Mouse (Mus musculus) kidney, adult 2 months (tissue): ENCODE measurements around the gene Yes1. TPM values are rescaled to one million over a fixed set of nuclear protein-coding genes. Genes with fewer than 3 reads are reported as not detected.

Experiments used
- DNase-seq: peaks from one replicate; pipeline ENCODE4 v3.0.0; 2021
- H3K27ac ChIP-seq: fragments of 200-500 bp; 2 replicates; pipeline ENCODE4 v1.5.1; 2012; ENCODE audit warnings: low read depth, low read length, control low read depth, inconsistent platforms; ENCODE audit not compliant: insufficient read depth
- H3K27me3 ChIP-seq: fragments of 200-500 bp; replicated peaks from 2 replicates; pipeline ENCODE4 v1.6.1; 2012; ENCODE audit warnings: mild to moderate bottlenecking, moderate library complexity, low read length, inconsistent platforms; ENCODE audit not compliant: control insufficient read depth, insufficient read depth
- H3K36me3 ChIP-seq: fragments of 200-500 bp; 2 replicates; pipeline ENCODE4 v1.6.1; 2012; ENCODE audit warnings: mild to moderate bottlenecking, moderate library complexity, low read length, inconsistent platforms; ENCODE audit not compliant: control insufficient read depth, insufficient read depth
- H3K4me1 ChIP-seq: fragments of 200-500 bp; 2 replicates; pipeline ENCODE4 v1.6.1; 2011; ENCODE audit warnings: low read length; ENCODE audit not compliant: control insufficient read depth, insufficient read depth
- H3K4me3 ChIP-seq: fragments of 200-500 bp; 2 replicates; pipeline ENCODE4 v1.5.1; 2011; ENCODE audit warnings: mild to moderate bottlenecking, low read depth, low read length, control low read depth; ENCODE audit not compliant: insufficient read depth
- CTCF ChIP-seq: fragments of 200-500 bp; conservative IDR thresholded peaks from 2 replicates; pipeline ENCODE4 v1.5.1; 2011; ENCODE audit warnings: low read depth, mild to moderate bottlenecking, control low read depth, low read length, moderate library complexity, mixed read lengths; ENCODE audit not compliant: insufficient read depth, insufficient read length
- POLR2A ChIP-seq: fragments of 200-500 bp; IDR thresholded peaks from one replicate; pipeline ENCODE4 v1.6.1; 2011; ENCODE audit warnings: low read depth, low read length, control low read depth
- WGBS: fragments of 180-500 bp; shearing (Covaris S2); methylation state at CpG from one replicate; pipeline ENCODE4 v1.1.7; 2018; 5-methylcytosine and 5-hydroxymethylcytosine counted together
- polyA plus RNA-seq: library from polyadenylated mRNA; depleted of rRNA; stranded (reverse); fragments of >200 nt; gene quantifications from 2 replicates; pipeline ENCODE4 v1.2.3, GENCODE M21; 2012

Yes1 gene
- polyA plus RNA-seq, 1 experiment: 3.1 TPM

GRCm38 (mm10) chr5:32697208-32697867, 86.4 kb downstream of the Yes1 start:
- Histone ChIP-seq H3K36me3 (no peaks in the 10 kb centered on the region), H3K27ac (peak overlapping the region; percentile 63; the same call in 1 of the 2 replicates), H3K4me1 (peaks cover 7% of the 10 kb centered on the region; the same call in 1 of the 2 replicates), H3K4me3 (no peak overlapping the region), H3K27me3 (no peaks in the 10 kb centered on the region)
- TF ChIP-seq POLR2A (no peak), CTCF (no peak)
- DNase-seq: peak; percentile 71
- WGBS: 38% methylated on average over 5 of the region's 5 CpGs

DNA sequence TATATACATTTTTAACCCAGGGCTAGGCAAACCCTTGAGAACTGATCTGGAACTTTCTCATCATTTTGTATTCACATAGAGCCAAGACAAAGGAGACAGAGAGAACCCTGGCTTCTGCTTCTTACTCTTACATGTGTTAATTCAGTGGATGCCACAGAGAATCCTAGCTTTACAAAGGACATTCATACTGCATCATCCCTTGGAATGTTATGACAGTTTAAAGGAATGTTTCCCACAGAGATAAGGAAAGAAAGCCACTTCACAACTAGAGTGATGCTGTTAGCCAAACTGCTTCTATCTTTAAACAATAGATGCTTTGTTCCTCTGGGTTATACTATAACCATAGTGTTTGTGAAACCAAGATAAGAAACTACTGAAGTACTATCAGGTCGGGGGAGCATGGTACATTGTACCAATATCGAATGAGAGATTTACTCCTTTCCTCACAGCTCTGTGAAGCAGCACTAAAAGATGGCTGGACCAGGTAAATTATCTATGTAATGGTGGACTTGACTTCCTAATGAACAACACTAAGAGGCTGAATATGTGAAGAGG, 95.3 kb downstream of the Yes1 start:
- Histone ChIP-seq H3K36me3 (no peaks in the 10 kb centered on the region), H3K27ac (no peak overlapping the region), H3K4me1 (no peaks in the 10 kb centered on the region), H3K4me3 (no peak overlapping the region), H3K27me3 (no peaks in the 10 kb centered on the region)
- 77% methylated on average over 2 of the region's 2 CpGs for WGBS
- no peak for DNase-seq
- no peak for TF ChIP-seq CTCF
- no peak for TF ChIP-seq POLR2A

DNA sequence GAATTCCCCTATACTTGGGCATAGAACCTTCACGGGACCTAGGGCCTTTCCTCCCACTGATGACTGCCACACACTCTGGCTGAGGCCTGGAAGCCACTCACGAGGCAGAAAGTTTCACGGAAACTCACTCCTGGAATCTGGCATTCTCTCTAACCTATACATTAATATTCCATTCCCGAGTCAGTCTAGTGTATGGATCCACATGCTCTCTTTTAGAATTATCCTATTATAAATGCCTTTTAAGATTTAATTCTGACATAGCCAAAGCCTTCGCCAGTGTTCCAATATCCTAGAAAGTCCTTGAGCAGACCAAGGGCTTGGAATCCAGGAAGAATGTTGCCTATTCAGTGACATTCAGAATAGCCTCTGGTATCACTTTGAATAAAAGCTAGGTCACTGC, 100.5 kb downstream of the Yes1 start:
- Histone ChIP-seq H3K27me3 (no peaks in the 10 kb centered on the region), H3K4me1 (peaks cover 3% of the 10 kb centered on the region; the same call in 1 of the 2 replicates), H3K27ac (no peak overlapping the region), H3K36me3 (no peaks in the 10 kb centered on the region), H3K4me3 (no peak overlapping the region)
- DNase-seq: no peak
- TF ChIP-seq POLR2A: no peak
- TF ChIP-seq CTCF: no peak
- WGBS: 67% methylated on average over 5 of the region's 5 CpGs

- H3K27me3 ChIP-seq: no peaks in the 10 kb centered on the region
- no peak for DNase-seq
- H3K4me3 ChIP-seq: no peak overlapping the region
- WGBS: 68% methylated on average over 4 of the region's 4 CpGs
- H3K4me1 ChIP-seq: peaks cover 3% of the 10 kb centered on the region; the same call in 1 of the 2 replicates
- TF ChIP-seq POLR2A: no peak
- TF ChIP-seq CTCF: no peak
- no peak overlapping the region for H3K27ac ChIP-seq
- no peaks in the 10 kb centered on the region for H3K36me3 ChIP-seq
Measured at GRCm38 (mm10) chr5:32712221-32713041, 101.5 kb downstream of the Yes1 start.

GRCm38 (mm10) chr5:32713042-32713702, 102.2 kb downstream of the Yes1 start:
- 24% methylated on average over 2 of the region's 2 CpGs for WGBS
- DNase-seq: no peak
- Histone ChIP-seq H3K36me3 (no peaks in the 10 kb centered on the region), H3K4me1 (peaks cover 3% of the 10 kb centered on the region; the same call in 1 of the 2 replicates), H3K27me3 (no peaks in the 10 kb centered on the region), H3K4me3 (peak overlapping the region; percentile 75), H3K27ac (peak overlapping the region; percentile 76)
- TF ChIP-seq CTCF (no peak), POLR2A (no peak)

- Histone ChIP-seq H3K4me1 (peaks cover 3% of the 10 kb centered on the region; the same call in 1 of the 2 replicates), H3K36me3 (no peaks in the 10 kb centered on the region), H3K4me3 (peak overlapping the region; percentile 75), H3K27ac (peak overlapping the region; percentile 76), H3K27me3 (no peaks in the 10 kb centered on the region)
- TF ChIP-seq POLR2A (no peak), CTCF (peak; percentile 73)
- DNase-seq: peak; percentile 97
- WGBS: under 1% methylated on average over 55 of the region's 55 CpGs
Measured at GRCm38 (mm10) chr5:32713703-32714467, 102.9 kb downstream of the Yes1 start.
